Mouse (Mus musculus) inflammation-experienced regulatory T-cells (primary cell): Measurements from ENCODE around the gene Cldn5. TPM values are rescaled to one million over a fixed set of nuclear protein-coding genes. Genes with fewer than 3 reads are reported as not detected.

Experiments
- polyA plus RNA-seq, 2 experiments: library from polyadenylated mRNA; unstranded; fragments of 100-300 nt; shearing (Covaris generic); gene quantifications; one replicate each; pipeline ENCODE4 v1.2.1; 2017

Gene Cldn5
- 1 to 10 TPM in 1 of 2 experiments, under 1 TPM in 1; 0.18 to 1.3 TPM for polyA plus RNA-seq

DNA sequence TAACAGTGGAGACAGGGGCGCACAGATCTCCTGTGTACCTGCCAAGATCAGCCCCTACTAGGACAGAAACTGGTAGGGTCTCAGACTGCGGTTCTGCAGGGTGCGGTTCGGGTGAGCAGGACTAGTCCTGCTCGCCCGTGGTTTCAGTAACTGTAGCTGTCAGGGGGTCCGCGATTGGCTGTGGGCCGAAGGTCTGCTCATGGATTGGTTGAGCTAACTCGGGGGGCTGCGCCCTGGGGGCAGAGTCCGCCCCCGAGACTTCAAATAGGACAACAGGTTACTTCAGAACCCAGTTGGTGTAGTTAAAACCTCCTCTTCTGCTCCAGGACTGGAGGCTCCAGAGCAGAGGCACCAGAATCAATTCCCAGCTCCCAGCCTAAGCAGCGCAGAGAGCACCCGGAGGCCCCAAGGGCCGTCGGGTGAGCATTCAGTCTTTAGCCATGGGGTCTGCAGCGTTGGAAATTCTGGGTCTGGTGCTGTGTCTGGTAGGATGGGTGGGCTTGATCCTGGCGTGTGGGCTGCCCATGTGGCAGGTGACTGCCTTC lies at the start of gene Cldn5:
Cldn5 (plus strand) TSS at position 292 of the 545 bp plus-strand sequence.

GRCm38 (mm10) chr16:18811468-18812384 lies 35.1 kb downstream of the Cldn5 start, which contains the start of the genes Ufd1 and Cdc45:
TSS of gene Ufd1 (plus strand) at chr16:18811779.
TSS of gene Cdc45 (minus strand) at chr16:18811987.

Other genes starting within 250 kb of the Cldn5 start
- not detected for gene Tbx1, start 186.2 kb upstream of the Cldn5 start, polyA plus RNA-seq
- gene Gp1bb, start 154.4 kb upstream of the Cldn5 start, polyA plus RNA-seq = under 1 TPM in 1 of 2 experiments, not detected in 1; 0.13 TPM
- gene Gm49601, start 150.4 kb upstream of the Cldn5 start, polyA plus RNA-seq = 1 to 10 TPM in 1 of 2 experiments, under 1 TPM in 1; 0.18 to 1.1 TPM
- 1 to 10 TPM in 1 of 2 experiments, not detected in 1; 1.5 TPM for gene Sept5, start 146.9 kb upstream of the Cldn5 start, polyA plus RNA-seq
- gene Ufd1, start 34.9 kb downstream of the Cldn5 start, polyA plus RNA-seq = 100 to 1,000 TPM; 126 to 146 TPM
- gene Cdc45, start 35.1 kb downstream of the Cldn5 start, polyA plus RNA-seq = 1 to 10 TPM; 3.9 to 4.0 TPM
- 100 to 1,000 TPM in 1 of 2 experiments, 10 to 100 TPM in 1; 85.1 to 104 TPM for gene 2510002D24Rik, start 59.7 kb downstream of the Cldn5 start, polyA plus RNA-seq
- not detected for gene Gm28539, start 59.7 kb downstream of the Cldn5 start, polyA plus RNA-seq
- gene Mrpl40, start 100.0 kb downstream of the Cldn5 start, polyA plus RNA-seq = 10 to 100 TPM; 79.1 to 81.2 TPM
- 10 to 100 TPM; 22.3 to 27.1 TPM for gene Hira, start 100.2 kb downstream of the Cldn5 start, polyA plus RNA-seq